Mouse (Mus musculus) Patski (cell line): ENCODE measurements around the gene Pcsk4. TPM values are rescaled to one million over a fixed set of nuclear protein-coding genes. Genes with fewer than 3 reads are reported as not detected.

Experiments used
- ATAC-seq: fragments of 100-300 bp; one replicate; pipeline ENCODE4 v1.8.0; 2021
- CTCF ChIA-PET: fragments of 350-600 bp; sonication (Branson Sonifier 250); formaldehyde crosslinking; loops from one replicate; lab custom pipeline; 2022; ENCODE audit warnings: inconsistent platforms; lab: Charles Lee
- POLR2A ChIA-PET: fragments of 350-600 bp; sonication (Branson Sonifier 250); formaldehyde crosslinking; loops from one replicate; lab custom pipeline; 2022; ENCODE audit warnings: antibody characterized with exemption, inconsistent platforms; lab: Charles Lee
- DNase-seq: peaks from one replicate; pipeline ENCODE4 v3.0.0-alpha.2; 2011; ENCODE audit warnings: low read depth, low spot score
- H3K27me3 ChIP-seq: fragments of 371-371 bp; one replicate; pipeline ENCODE4 v1.5.1; 2021
- CTCF ChIP-seq: fragments of 100-300 bp; IDR thresholded peaks from one replicate; pipeline ENCODE4 v1.5.1; 2021
- in situ Hi-C: fragments of 300-500 bp; cut with MboI; formaldehyde crosslinking; loops from 3 replicates; pipeline ENCODE4 v1.11.1; 2018; ENCODE audit warnings: low pct_unique_long_range_greater_than_20kb, mixed read lengths
- polyA plus RNA-seq: library from polyadenylated mRNA; unstranded; gene quantifications from one replicate; pipeline ENCODE4 v1.2.3, GENCODE M21; 2021

Pcsk4 gene
- polyA plus RNA-seq, 1 experiment from 2014 or later, result 6.2 TPM

DNA sequence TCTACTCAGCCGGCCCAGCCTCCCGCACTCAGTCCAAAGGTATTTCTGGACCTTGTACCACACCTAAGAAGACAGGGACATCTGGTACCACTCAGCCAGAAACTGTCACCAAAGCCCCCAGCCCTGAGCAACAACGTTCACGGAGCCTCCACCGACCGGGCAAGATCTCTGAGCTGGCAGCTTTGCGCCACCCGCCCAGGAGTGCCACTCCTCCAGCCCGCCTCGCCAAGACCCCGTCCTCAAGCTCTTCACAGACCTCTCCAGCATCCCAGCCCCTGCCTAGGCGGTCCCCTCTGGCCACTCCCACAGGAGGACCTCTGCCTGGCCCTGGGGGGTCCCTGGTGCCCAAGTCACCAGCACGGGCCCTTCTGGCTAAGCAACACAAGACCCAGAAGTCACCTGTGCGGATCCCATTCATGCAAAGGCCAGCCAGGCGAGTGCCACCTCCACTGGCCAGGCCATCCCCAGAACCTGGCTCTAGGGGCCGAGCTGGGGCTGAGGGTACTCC, 14.8 kb downstream of the Pcsk4 start:
- ChIA-PET POLR2A (no interaction called here), CTCF (no interaction called here)
- in situ Hi-C loops, result no loop called here
- no peaks in the 10 kb centered on the region for H3K27me3 ChIP-seq
- ATAC-seq, result no peak
- no peak for DNase-seq
- no peak for TF ChIP-seq CTCF

DNA sequence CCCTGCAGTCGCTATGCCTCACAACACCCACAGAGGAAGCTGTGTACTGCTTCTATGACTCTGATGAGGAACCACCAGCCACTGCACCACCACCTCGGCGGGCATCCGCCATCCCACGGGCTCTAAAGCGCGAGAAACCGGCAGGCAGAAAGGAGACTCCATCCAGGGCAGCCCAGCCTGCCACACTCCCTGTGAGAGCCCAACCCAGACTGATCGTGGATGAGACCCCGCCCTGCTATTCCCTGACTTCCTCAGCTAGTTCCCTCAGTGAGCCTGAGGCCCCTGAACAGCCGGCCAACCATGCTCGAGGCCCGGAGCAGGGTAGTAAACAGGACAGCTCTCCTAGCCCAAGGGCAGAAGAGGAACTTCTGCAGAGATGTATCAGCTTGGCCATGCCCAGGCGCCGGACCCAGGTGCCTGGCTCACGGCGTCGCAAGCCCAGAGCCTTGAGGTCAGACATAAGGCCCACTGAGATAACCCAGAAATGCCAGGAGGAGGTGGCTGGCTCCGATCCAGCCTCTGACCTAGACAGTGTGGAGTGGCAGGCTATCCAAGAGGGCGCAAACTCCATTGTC, 15.6 kb downstream of the Pcsk4 start:
- no peak for TF ChIP-seq CTCF
- H3K27me3 ChIP-seq, result no peaks in the 10 kb centered on the region
- CTCF ChIA-PET, result no interaction called here
- ATAC-seq (no peak), DNase-seq (no peak)
- in situ Hi-C loops, result no loop called here
- POLR2A ChIA-PET, result interaction anchor here (1.1 kb wide), 1 partner anchor 10 kb away, joined by 3 read pairs; no protein-coding TSS in a partner anchor

DNA sequence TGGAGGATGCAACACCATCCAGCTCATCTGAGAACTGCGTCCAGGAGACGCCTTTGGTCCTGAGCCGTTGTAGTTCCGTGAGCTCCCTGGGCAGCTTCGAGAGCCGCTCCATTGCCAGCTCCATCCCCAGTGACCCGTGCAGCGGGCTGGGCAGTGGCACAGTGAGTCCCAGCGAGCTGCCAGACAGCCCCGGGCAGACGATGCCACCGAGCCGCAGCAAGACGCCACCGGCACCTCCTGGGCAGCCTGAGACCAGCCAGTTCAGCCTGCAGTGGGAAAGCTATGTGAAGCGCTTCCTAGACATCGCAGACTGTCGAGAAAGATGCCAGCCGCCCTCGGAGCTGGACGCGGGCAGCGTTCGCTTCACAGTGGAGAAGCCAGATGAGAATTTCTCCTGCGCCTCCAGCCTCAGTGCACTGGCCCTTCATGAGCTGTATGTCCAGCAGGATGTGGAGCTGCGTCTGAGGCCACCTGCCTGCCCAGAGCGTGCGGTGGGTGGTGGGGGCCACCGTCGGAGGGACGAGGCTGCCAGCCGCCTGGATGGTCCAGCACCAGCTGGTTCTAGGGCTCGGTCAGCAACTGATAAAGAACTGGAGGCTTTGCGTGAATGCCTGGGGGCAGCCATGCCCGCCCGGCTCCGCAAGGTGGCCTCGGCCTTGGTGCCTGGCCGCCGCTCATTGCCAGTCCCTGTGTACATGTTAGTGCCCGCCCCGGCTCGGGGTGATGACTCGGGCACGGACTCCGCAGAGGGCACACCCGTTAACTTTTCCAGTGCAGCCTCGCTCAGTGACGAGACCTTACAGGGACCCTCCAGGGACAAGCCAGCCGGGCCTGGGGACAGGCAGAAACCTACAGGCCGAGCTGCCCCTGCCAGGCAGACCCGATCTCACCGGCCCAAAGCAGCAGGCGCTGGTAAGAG, 16.5 kb downstream of the Pcsk4 start:
- no peak for ATAC-seq

GRCm38 (mm10) chr10:80311560-80311959, 17.7 kb downstream of the Pcsk4 start:
- no peak for TF ChIP-seq CTCF

More for the DNA sequence above, 16.5 kb downstream of the Pcsk4 start:
- no peak for DNase-seq
- in situ Hi-C loops, result no loop called here
- POLR2A ChIA-PET, result interaction anchor here (0.6 to 1.1 kb wide), 2 partner anchors 9 to 12 kb away, joined by 3 read pairs; no protein-coding TSS in a partner anchor
- H3K27me3 ChIP-seq, result no peaks in the 10 kb centered on the region
- CTCF ChIA-PET, result interaction anchor here (1.3 kb wide), 1 partner anchor 29 kb away, joined by 3 read pairs; no protein-coding TSS in a partner anchor
- TF ChIP-seq CTCF, result no peak

DNA sequence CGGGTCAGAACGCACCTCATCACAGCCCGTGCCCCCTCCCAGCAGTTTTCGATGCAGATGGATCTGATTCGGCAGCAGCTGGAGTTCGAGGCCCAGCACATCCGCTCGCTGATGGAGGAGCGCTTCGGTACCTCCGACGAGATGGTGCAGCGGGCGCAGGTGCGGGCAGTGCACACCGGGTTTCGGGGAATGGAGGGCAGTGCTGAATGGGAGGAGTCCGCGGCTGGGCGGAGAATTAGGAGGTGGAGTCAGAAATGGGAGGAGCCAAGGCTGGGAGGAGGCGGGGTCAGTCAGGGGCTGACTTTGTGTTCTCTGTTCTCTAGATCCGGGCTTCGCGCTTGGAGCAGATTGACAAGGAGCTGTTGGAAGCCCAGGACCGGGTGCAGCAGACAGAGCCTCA, 24.4 kb downstream of the Pcsk4 start:
- no peaks in the 10 kb centered on the region for H3K27me3 ChIP-seq
- CTCF ChIA-PET, result no interaction called here
- in situ Hi-C loops, result no loop called here
- ATAC-seq, result no peak
- POLR2A ChIA-PET, result no interaction called here
- no peak for DNase-seq
- TF ChIP-seq CTCF, result no peak

More at GRCm38 (mm10) chr10:80311560-80311959, 17.7 kb downstream of the Pcsk4 start:
- no peak for ATAC-seq
- H3K27me3 ChIP-seq, result no peaks in the 10 kb centered on the region
- ChIA-PET POLR2A (interaction anchor here (0.6 kb wide), 1 partner anchor 195 kb away, joined by 6 read pairs; no protein-coding TSS in a partner anchor), CTCF (no interaction called here)
- in situ Hi-C loops, result no loop called here
- no peak for DNase-seq

DNA sequence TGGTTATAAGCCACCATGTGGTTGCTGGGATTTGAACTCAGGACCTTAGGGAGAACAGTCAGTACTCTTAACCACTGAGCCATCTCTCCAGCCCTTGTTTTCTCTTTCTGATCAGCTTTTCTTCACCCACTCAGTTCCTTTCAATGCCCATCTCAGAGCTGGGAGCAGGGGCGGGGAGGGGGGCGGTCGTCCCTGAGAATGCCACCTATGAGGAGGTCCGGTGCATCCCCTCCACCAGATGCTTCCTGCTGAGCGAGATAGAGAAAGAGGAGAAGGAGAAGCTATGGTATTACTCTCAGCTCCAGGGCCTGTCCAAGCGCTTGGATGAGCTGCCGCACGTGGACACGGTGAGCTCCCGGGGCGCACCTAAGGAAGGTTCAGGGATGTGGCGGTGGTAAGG, 24.8 kb downstream of the Pcsk4 start:
- ATAC-seq (no peak), DNase-seq (no peak)
- no peak for TF ChIP-seq CTCF
- H3K27me3 ChIP-seq, result no peaks in the 10 kb centered on the region
- in situ Hi-C loops, result no loop called here
- CTCF ChIA-PET, result no interaction called here
- POLR2A ChIA-PET, result interaction anchor here (0.6 kb wide), 1 partner anchor 8 kb away, joined by 3 read pairs; no protein-coding TSS in a partner anchor

- TF ChIP-seq CTCF, result no peak
- POLR2A ChIA-PET, result no interaction called here
- in situ Hi-C loops, result no loop called here
- no peaks in the 10 kb centered on the region for H3K27me3 ChIP-seq
- CTCF ChIA-PET, result no interaction called here
- DNase-seq (no peak), ATAC-seq (no peak)
Observed at GRCm38 (mm10) chr10:80302471-80302881, 26.8 kb downstream of the Pcsk4 start.

DNA sequence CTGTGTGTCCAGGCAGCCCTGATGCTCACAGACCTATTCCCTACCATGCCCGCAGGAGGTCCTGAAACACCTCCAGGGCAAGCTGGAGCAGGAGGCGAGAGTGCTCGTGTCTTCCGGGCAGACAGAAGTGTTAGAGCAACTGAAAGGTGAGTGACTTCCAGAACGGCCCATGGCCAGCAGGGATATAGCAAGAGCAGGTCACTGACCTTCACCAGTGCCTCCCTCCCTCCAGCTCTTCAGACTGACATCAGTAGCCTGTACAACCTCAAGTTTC, 27.3 kb downstream of the Pcsk4 start:
- CTCF ChIA-PET, result no interaction called here
- no peak for TF ChIP-seq CTCF
- POLR2A ChIA-PET, result no interaction called here
- in situ Hi-C loops, result no loop called here
- H3K27me3 ChIP-seq, result no peaks in the 10 kb centered on the region
- DNase-seq (no peak), ATAC-seq (no peak)

DNA sequence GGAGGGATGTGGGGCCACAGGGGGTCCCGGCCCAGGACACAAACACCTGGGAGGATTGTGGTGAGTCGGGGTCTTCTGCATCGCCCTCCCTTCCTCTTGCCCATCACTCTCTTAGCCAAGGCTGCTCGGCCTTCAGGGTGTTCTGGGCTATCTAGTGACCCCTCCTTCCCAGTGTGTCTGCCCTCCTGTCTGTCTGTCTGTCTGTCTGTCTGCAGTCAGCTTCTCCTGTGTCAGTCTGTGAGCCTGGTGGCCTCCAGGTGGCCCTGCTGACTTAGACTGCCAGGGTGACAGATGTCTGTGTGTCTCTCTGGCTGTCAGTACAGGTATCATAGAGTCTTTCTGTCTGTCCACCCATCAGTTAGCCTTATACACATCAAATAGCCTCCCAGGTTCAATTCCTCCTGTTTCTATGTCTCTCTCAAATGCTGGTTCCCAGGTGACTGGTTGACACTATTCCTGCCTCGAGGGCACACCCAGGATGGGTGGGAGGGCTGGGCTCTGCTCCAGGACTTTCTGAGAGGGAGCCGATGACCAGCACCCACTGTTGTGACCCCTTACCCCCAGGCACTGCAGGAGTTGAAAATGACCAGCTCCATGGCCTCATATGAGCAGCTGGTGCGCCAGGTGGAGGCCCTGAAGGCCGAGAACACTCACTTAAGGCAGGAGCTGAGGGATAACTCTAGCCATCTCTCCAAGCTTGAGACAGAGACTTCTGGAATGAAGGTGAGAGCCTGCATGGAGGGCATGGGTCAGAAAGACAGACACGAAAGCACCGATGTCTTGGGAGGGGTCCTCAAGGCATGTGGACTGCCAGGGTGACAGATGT, 27.8 kb downstream of the Pcsk4 start:
- no peak for DNase-seq
- TF ChIP-seq CTCF, result no peak
- ChIA-PET POLR2A (interaction anchor here (1.0 kb wide), 1 partner anchor 12 kb away, joined by 3 read pairs; no protein-coding TSS in a partner anchor), CTCF (no interaction called here)
- no peaks in the 10 kb centered on the region for H3K27me3 ChIP-seq
- in situ Hi-C loops, result no loop called here
- no peak for ATAC-seq

- no peaks in the 10 kb centered on the region for H3K27me3 ChIP-seq
- no peak for ATAC-seq
- ChIA-PET POLR2A (interaction anchor here (1.0 kb wide), 1 partner anchor 12 kb away, joined by 3 read pairs; no protein-coding TSS in a partner anchor), CTCF (no interaction called here)
- in situ Hi-C loops, result no loop called here
- TF ChIP-seq CTCF, result no peak
- no peak for DNase-seq
Observed at GRCm38 (mm10) chr10:80300672-80301181, 28.6 kb downstream of the Pcsk4 start.
